Mouse (Mus musculus): ENCODE data around the gene Znfx1.

GRCm38 (mm10) chr2:167043400-167044121 lies 19.3 kb downstream of the Znfx1 start:
- TF ChIP-seq CTCF (IDR thresholded peaks at IDR 0.05): no peak
- no peak for TF ChIP-seq EP300 (IDR thresholded peaks at IDR 0.05)
